Mouse (Mus musculus) fat pad, adult 2 months (tissue): ENCODE results near the gene Magi2.

Source experiments
- DNase-seq: peaks from one replicate; pipeline ENCODE4 v3.0.0-alpha.2; 2011; ENCODE audit warnings: low read depth, low spot score; ENCODE audit errors: extremely low read depth

The Magi2 gene

DNA sequence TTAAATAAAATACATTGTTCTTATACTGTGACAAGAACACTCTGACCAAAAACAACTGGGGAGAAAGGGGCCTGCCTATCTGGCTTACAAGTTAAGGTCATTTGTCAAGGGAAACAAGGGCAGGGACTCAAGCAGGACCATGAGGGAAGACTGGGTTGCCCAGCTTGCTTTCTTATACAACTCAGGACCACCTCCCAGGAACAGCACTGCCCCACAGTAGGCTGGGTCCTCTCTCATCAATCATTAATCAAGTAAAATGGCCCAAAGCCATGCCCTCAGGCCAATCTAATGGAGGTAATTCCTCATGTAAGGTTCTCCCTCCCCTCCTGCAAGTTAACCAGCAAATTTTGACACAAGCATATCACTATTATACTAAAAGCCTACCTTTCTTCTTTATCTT, 1349.4 kb downstream of the Magi2 start:
- DNase-seq: no peak

DNA sequence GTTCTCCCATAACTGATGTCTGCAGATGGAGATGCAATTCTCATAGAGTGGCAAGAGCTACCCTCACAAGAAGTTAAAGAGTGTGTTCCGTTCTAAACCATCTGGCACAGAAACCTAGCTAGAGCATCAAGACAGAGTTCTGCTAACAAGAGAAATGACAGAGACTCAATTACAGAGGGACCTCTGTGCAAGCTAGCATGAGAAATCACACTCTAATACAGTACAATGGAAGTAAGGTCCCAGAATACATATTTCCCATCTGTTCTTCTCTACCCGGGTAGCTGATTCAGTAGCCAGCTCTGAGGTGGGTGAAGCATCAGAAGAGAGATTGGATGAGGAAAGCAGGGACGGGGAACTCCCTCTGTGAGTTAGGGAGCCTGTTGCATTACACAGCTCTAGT, 1351.8 kb downstream of the Magi2 start:
- DNase-seq: no peak

DNA sequence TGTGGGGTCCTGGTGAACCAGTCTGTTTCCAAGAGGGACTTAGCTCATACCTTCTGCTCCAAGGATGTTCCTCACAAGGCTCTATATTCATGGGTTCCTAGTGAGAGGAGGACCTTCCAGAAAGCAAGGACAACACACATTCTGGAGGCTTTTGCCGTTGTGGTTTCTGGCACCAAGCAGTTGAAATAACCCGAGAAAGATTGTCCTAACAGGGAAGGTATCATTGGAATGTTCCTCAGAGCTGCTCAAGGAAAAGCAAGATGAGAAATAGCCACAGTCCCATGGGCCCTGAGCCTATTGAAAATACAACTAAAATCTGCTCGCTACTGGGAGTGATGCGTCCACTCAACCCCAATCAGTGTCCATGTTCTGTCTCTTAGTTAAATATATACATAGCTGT, 1353.8 kb downstream of the Magi2 start:
- no peak for DNase-seq

DNA sequence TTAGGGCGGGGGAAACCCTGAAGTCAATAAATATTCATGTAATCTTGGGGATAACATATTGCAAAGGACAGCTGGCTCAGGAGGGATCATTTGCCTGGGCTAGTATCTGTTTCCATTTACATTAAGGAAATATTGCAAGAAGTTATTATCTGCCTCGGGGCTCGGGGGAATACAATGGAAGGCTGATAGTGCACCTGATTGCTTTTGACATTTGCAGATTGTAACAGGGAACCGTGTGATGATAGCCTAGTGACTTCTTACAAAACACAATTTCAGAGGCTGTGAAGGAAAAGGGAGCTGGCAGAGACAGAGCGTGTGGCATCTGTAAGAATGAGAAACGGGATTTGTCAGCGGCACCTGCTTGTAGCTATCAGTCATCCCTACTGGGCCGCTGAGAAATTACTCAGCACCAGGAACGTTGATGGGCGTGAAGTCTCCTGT, 1356.2 kb downstream of the Magi2 start:
- DNase-seq: no peak

DNA sequence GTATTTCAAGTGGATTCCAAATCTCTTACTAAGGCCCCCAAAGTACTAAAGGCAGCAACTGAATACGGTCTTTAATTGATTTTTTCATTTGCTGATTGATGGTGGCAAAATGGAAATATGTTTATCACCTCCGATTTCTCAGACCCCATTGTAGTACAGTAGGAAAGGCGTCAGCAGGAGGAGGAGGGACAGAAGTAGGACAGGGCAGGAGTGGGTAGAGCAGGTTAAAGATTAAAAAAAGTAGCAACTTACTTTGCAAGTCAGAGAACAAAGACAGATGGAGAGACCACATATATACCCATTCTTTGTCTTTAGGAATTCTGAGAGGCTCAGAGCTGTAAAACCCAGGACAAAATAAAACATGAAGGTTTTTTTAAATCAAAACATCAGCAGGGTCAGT, 1356.8 kb downstream of the Magi2 start:
- DNase-seq: no peak

DNA sequence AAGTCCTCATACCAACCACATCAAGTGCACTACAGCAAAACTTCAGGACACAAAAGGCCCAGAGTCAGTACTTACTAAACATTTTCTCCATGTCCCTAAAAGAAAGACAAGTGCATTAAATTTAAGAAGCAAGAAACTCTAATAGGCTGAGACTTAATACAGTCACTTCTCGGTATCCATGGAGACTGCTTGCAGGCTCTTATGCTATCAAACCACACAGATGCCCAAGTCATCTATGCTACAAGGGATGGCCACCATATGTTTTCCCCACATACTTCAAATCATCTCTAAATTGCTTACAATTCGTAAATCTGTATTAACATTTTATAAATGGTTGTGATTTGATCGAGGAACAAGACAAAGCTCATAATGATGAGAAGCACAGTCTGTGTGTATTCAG, 1357.9 kb downstream of the Magi2 start:
- no peak for DNase-seq

DNA sequence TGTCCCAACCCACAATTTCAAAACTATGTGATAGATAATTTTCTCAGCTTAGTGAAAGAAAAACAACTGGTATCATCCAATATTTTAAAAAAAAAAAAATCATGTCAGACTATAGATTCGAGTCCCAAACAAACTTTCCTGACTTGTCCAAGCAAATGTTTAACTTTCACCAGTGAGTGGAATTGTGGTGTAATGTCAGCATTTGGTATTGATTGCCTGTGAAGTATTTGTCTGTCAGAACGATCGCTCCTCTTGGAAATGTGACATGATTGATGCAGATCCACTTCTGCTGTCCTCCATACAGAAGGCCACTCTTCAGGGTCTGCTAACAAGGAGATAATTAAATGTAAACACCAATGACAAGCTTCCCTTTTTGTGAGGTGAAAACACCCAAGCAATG, 1362.9 kb downstream of the Magi2 start:
- DNase-seq: no peak

DNA sequence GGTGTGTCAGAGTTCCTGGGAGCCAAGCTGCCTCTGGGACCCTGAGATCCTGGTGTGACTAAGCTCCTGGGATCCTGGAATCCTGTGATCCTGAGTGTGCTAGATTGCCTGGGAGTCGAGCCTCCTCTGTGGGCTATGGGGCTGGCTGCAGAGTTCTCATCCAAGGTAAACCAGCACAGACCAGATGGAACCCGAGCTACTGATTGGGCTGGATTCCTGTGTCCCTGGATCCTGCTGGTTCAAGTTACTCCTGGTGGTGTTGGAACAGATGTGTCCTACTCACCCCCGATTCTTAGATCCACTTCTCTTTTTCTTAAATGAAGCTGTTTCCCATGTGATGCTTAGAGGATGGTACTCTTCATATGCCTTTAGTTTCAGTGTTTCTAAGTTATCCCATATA, 1371.4 kb downstream of the Magi2 start:
- DNase-seq: no peak

DNA sequence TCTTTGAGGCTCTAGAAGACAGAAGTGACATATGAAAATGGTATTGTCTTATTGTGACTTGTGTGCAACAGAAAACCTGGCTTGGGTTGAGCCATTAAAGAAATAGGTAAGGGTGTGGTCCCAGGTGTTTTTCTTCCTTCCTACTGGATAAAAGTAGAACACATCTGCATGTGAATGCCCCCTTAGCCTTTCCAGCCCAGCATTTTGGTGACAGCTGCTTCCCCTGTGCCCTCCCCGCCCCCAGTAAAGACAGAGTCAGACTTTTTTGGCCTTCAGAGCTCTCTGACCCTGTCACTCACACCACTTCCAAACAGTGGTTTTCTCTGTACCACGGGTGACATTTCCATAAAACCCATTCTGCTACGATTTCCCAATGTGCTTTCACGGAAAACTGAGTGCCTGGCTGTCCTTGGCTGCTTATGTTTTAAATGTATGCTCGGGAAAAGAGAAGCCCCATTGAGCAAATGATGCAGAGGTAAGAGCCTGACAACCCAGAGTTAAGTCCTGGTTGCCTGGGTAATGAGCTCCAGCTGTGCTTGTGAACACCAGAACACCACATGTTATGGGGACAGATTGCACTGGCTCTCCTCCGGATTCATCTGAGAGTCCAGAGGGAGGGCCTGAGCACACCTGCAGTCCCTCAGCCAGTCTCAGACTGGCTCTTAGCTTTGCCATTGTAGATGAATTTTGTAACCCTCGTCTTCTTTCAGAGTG, 1377.1 kb downstream of the Magi2 start:
- no peak for DNase-seq

DNA sequence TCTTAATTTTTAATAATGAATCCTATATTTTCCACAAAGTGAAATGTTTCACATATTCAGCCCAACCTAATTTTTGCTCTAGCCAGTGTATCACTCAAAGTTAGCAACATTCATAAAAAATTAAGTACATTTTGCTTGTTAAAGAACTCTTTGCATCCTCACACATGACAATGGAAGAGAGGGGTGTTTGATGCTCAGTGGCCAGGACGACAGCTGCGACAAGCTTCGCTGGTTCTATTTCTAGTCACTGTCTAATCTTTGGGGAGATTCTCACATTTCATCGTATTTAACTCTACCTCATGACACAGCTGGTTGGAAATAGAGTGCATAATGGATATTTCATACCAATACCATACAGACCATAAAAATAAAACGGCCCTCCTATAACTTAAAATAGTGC, 1379.7 kb downstream of the Magi2 start:
- no peak for DNase-seq

DNA sequence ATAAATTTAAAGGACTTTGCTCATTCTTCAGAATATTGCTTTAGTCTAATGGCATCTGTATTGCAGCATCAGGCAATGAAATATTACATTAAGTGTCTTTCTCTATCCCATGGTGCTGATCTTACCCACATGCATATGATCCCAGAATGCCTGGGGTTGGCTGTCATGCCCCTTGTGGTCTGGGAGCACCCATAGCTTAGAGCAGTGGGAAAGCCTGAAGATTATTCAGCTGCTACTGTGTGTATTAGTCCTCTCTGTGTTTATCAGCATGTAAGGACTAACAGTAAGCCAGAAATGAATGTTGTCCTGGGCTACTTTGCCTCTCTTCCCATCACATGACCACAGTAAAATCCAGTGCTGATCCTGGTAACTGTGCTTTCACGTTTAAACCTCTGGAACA, 1380.7 kb downstream of the Magi2 start:
- DNase-seq: no peak

DNA sequence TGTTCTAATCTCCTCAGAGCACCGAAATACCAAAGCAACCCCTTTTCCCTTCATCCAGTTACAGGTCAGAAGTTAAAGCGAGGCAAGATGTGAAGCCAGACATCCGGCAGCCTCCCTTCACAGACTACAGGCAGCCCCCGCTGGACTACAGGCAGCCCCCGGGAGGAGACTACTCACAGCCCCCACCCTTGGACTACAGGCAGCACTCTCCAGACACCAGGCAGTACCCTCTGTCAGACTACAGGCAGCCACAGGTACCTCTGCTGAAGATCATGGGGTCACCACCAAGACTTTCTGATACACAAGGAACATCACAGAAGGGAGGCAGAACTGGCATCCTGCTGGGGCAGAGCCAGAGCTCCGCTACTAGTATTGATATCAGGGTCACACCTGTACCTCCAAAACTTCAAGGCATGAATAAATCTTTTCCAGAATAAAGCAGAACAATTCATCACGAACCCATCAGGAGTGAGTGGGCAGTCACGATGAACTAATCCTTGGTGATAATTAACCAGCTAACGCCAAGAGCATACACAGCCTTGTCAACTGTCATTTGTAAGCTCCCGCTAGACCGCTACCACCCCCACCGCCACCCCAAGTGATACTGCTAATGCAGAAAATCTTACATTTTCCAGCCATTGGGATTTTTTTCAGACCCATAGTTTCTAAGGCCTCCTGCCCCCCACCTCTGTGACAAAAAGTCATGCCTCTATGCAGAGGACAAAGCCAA, 1382.5 kb downstream of the Magi2 start:
- DNase-seq: no peak

DNA sequence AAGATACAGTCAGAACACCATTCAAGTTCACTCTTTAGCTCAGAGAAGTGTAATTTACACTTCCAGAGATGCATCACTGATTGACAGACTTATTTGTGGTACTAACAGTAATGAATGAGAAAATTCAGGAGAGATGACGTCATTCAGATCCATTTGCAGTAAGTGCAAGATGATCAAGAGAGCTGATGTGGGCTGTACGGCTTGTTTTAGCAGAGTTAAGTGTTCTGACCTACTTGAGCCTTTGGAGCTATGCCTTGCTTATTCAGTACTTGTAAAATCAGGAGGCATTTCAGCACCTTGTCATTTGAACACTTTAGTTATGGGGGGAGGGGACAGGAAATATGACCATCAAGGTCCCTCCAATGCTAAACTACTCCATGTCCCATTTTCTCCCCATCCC, 1383.8 kb downstream of the Magi2 start:
- no peak for DNase-seq

DNA sequence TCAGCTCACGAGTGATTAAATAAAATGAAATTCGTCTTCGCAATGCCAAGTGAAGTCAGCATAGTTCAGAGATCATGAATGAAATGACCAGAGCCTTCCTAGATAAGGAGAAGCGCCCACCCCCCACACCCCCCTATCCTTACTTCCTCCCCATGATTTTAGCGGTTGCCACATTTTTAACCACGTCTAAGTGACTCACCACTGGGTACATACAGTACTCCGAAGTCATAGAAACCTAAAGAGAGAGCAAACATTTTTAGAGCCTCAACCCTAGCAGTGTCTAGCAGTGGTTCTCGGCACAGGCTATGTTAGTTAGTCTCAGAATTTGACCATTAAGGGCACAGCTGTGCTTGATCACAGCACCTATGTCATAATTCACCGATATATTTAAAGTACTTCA, 1385.8 kb downstream of the Magi2 start:
- no peak for DNase-seq

DNA sequence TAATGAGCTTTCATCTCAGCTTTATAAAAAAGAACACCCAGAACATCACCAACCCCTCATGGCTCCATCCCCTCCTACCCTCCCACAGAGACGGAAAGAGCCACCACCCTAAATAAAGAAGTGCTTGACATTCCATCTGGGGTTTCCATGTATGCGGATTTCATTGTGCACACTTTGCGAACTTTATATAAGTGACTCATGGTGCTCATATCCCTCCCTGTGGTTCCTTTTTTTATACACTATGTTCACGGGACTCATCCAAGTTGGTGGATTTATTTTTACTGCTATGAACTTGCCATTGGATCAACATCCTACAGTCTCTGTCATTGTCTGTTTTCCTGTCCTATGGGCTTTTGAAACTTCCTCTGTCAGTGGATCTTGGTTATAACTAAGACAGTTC, 1388.1 kb downstream of the Magi2 start:
- no peak for DNase-seq

DNA sequence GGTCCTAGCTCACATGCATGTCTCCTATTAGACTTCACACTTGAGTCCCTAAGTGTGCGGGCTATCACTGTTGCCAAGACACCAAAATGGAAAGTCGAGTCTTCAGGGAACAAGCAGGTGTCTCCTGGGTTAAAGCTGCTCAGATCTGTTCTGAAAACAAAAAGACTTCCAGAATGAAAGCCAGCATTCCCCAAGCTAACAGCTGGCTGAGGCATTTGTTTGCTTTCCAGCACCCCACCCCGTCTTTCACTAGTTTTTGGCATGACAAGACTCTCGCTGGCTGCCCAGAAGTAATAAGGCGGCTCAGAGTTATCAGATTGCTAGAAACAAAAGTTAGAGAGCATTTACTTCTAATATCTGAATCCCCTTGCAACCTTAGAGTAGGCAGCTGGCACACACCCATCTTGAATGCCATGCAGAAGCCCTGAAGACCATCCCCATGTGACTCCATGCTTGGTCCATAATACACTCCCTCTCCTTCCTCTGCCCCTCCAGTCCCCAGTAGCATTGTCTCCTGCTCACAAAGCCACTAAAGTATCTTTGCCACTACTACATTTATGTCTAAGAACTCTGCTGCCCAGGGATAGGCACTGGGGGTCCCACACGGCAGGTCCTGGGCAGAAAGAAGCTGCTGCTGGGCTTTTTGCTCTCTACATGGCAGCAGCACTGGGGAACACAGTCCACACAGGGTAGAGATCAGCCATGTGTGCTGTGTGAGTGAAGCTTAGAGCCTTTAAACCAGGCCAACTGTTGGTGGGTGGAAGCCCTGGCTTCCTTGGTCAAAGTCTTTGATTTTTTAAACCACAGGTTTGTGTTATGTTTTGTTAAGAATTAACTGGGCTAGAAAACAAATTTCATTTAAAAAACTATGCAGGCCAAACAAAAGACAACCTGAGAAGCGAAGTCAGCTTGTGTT, 1394.0 kb downstream of the Magi2 start:
- DNase-seq: no peak

DNA sequence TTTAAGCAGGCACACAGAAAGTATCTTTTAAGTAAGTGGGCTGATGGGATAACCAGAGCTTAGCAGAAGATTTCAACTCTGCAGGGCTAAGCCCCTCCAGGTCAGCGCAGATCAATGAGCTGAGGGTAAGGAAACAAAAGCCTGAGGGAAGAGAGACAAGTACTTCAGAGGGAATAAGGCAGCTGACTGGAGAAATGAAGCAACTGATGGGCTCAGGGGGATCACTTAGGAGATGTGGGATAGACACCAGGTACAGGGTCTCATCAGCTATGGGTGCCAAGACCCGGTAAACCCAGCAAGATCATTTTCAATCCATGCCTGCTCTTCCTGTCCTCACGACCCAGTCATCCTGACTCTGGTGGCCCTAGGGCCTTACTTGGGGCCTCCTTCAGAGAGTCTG, 1395.6 kb downstream of the Magi2 start:
- no peak for DNase-seq

DNA sequence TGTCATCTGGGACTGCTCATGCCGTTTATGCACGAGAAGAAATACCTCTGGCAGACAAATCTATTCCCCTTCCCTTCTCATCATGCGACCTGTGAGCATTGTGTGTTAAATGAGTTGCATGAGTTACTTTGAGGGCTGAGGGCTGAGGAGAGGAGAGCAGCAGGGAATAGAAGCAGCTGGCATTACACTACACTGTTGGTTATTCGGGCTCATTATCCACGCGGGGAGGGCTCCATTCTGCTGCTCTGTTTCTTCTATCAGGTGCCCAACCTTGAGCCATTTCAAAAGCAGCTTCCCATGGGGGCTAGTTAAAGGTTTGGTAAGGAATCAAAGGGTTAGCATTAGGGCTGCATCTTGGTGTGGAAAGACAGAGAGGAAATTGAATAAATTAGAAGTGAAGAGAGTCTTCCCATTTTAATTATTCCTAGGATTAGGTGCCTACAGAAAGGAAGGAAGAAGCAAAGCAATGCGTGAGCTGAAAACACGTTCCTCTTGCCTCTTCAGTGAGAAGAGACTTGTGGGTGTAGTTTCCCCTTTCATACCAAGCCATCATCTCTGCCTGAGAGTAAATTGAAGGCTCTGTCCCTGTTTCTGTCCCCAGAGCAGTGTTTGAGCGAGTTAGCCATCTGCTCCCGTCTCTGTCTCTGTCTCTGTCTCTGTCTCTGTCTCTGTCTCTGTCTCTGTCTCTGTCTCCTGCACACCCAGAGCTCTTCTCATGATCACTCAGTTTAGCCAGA, 1396.2 kb downstream of the Magi2 start:
- DNase-seq: no peak

DNA sequence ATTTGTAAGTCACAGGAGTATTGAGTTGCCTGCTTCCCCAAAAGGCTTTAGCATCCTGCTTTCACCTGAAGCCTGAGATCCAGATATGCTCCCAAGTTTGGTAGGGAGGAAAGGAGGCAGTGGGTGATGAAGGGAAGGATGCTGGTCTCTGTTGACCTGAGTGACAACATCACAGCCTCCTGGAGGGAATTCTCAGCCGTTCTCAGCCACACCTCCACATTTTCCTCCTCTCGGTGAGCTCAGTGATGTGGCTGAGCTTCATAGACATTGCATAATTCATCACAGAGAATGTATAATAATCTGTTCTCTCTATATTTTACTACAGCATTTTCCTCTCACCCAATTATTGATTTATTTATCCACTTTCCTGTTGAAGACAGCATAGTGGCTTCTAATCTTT, 1398.3 kb downstream of the Magi2 start:
- DNase-seq: no peak

DNA sequence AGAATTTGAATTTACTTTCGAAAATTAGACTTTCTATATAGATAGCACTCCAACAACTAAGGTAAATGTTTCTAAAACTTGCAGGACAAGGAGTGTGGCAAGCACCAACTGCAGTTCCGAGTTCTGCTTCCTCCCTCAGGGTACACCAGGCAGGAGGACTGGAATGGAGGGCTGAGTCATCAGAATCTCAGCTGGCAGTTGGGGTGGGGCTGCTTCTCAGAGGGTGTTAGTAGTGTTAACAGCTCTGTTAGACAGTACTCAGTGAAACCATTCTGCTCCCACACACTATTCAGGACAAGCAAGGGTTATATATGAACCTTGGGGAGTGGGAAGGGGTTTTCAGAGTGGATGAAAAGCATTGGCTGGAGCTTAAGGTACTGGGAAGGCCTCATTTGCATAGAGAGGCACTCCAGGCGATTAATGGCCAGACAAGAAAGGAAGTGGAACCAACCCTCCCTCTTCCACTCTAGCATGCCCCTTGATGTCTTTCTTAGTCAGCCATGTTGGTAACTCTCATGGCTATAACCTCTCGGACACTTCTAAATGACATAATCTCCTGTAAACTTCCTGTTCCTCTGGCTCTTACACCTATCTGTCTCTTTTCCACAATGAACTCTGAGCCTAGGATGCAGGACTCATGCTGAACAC, 1402.2 kb downstream of the Magi2 start:
- DNase-seq: no peak
